Mouse (Mus musculus): ENCODE measurements around the gene Chst15. TPM values are rescaled to one million over a fixed set of nuclear protein-coding genes. Genes with fewer than 3 reads are reported as not detected.
A peak's percentile ranks its signal among the peaks of the same experiment; 100 is the strongest.

Chst15 gene
- polyA plus RNA-seq, 1 experiment from 2014 or later = 8.6 TPM

GRCm38 (mm10) chr7:132263186-132263585 is 53.8 kb downstream of the Chst15 start:
- H3K27me3 ChIP-seq (ENCODE audit: insufficient read depth, low read length) = no peaks in the 10 kb centered on the region
- H3K4me1 ChIP-seq (replicated peaks; ENCODE audit: insufficient read depth, low read length) = 0 out of 2 replicates have a peak, but pooled peaks cover 4% of the 10 kb centered on the region
- H3K4me3 ChIP-seq (replicated peaks; ENCODE audit: low read depth, low read length) = no peak overlapping the region
- 80% methylated on average over 6 of the region's 6 CpGs for WGBS
- no peak overlapping the region for H3K27ac ChIP-seq
- H3K9ac ChIP-seq (ENCODE audit: low read depth, low read length) = no peak overlapping the region
- peaks cover 6% of the 10 kb centered on the region; the same call in 1 of the 2 replicates for H3K36me3 ChIP-seq (ENCODE audit: insufficient read depth, low read length)
- H3K4me2 ChIP-seq (ENCODE audit: low read length) = no peak overlapping the region
- no peak for DNase-seq (ENCODE audit: low spot score)
- no peaks in the 10 kb centered on the region for H3K9me3 ChIP-seq (replicated peaks; ENCODE audit: low read length)
- ATAC-seq (replicated peaks; ENCODE audit: low FRiP score, low read depth) = no peak
- no peak for TF ChIP-seq CTCF (IDR thresholded peaks at IDR 0.05; ENCODE audit: low read depth)

GRCm38 (mm10) chr7:132262696-132263095 is 54.3 kb downstream of the Chst15 start:
- no peak overlapping the region for H3K4me3 ChIP-seq (replicated peaks; ENCODE audit: low read depth, low read length)
- H3K4me2 ChIP-seq (ENCODE audit: low read length) = no peak overlapping the region
- H3K9ac ChIP-seq (ENCODE audit: low read depth, low read length) = no peak overlapping the region
- WGBS = 81% methylated on average over 6 of the region's 6 CpGs
- no peaks in the 10 kb centered on the region for H3K9me3 ChIP-seq (replicated peaks; ENCODE audit: low read length)
- H3K36me3 ChIP-seq (ENCODE audit: insufficient read depth, low read length) = peaks cover 6% of the 10 kb centered on the region; the same call in 1 of the 2 replicates
- TF ChIP-seq CTCF (IDR thresholded peaks at IDR 0.05; ENCODE audit: low read depth) = no peak
- H3K27me3 ChIP-seq (ENCODE audit: insufficient read depth, low read length) = no peaks in the 10 kb centered on the region
- DNase-seq (ENCODE audit: low spot score) (no peak), ATAC-seq (replicated peaks; ENCODE audit: low FRiP score, low read depth) (no peak)
- H3K27ac ChIP-seq = no peak overlapping the region
- 0 out of 2 replicates have a peak, but pooled peaks cover 4% of the 10 kb centered on the region for H3K4me1 ChIP-seq (replicated peaks; ENCODE audit: insufficient read depth, low read length)

GRCm38 (mm10) chr7:132261885-132262284 is 55.1 kb downstream of the Chst15 start:
- no peak overlapping the region for H3K9ac ChIP-seq (ENCODE audit: low read depth, low read length)
- 0 out of 2 replicates have a peak, but pooled peaks cover 4% of the 10 kb centered on the region for H3K4me1 ChIP-seq (replicated peaks; ENCODE audit: insufficient read depth, low read length)
- H3K27ac ChIP-seq = no peak overlapping the region
- H3K27me3 ChIP-seq (ENCODE audit: insufficient read depth, low read length) = no peaks in the 10 kb centered on the region
- H3K4me2 ChIP-seq (ENCODE audit: low read length) = no peak overlapping the region
- WGBS = 75% methylated on average over 3 of the region's 3 CpGs
- DNase-seq (ENCODE audit: low spot score) (no peak), ATAC-seq (replicated peaks; ENCODE audit: low FRiP score, low read depth) (no peak)
- TF ChIP-seq CTCF (IDR thresholded peaks at IDR 0.05; ENCODE audit: low read depth) = no peak
- no peak overlapping the region for H3K4me3 ChIP-seq (replicated peaks; ENCODE audit: low read depth, low read length)
- peaks cover 6% of the 10 kb centered on the region; the same call in 1 of the 2 replicates for H3K36me3 ChIP-seq (ENCODE audit: insufficient read depth, low read length)
- H3K9me3 ChIP-seq (replicated peaks; ENCODE audit: low read length) = no peaks in the 10 kb centered on the region

- no peaks in the 10 kb centered on the region for H3K27me3 ChIP-seq (ENCODE audit: insufficient read depth, low read length)
- no peak overlapping the region for H3K4me2 ChIP-seq (ENCODE audit: low read length)
- H3K9me3 ChIP-seq (replicated peaks; ENCODE audit: low read length) = no peaks in the 10 kb centered on the region
- DNase-seq (ENCODE audit: low spot score) (peak; percentile 21), ATAC-seq (replicated peaks; ENCODE audit: low FRiP score, low read depth) (no peak)
- H3K4me3 ChIP-seq (replicated peaks; ENCODE audit: low read depth, low read length) = no peak overlapping the region
- 52% methylated on average over 5 of the region's 5 CpGs for WGBS
- 0 out of 2 replicates have a peak, but pooled peaks cover 4% of the 10 kb centered on the region for H3K4me1 ChIP-seq (replicated peaks; ENCODE audit: insufficient read depth, low read length)
- no peak overlapping the region for H3K9ac ChIP-seq (ENCODE audit: low read depth, low read length)
- no peak for TF ChIP-seq CTCF (IDR thresholded peaks at IDR 0.05; ENCODE audit: low read depth)
- H3K27ac ChIP-seq = no peak overlapping the region
- H3K36me3 ChIP-seq (ENCODE audit: insufficient read depth, low read length) = no peaks in the 10 kb centered on the region
Observed at GRCm38 (mm10) chr7:132260632-132261031, 56.4 kb downstream of the Chst15 start.

GRCm38 (mm10) chr7:132258817-132259216 is 58.2 kb downstream of the Chst15 start:
- 0 out of 2 replicates have a peak, but pooled peaks cover 4% of the 10 kb centered on the region for H3K4me1 ChIP-seq (replicated peaks; ENCODE audit: insufficient read depth, low read length)
- H3K27ac ChIP-seq = peak overlapping the region; percentile 39
- H3K9me3 ChIP-seq (replicated peaks; ENCODE audit: low read length) = no peaks in the 10 kb centered on the region
- H3K36me3 ChIP-seq (ENCODE audit: insufficient read depth, low read length) = no peaks in the 10 kb centered on the region
- H3K9ac ChIP-seq (ENCODE audit: low read depth, low read length) = no peak overlapping the region
- WGBS = 28% methylated on average over 7 of the region's 7 CpGs
- peak; percentile 70; the same call in 1 of the 2 replicates for ATAC-seq (replicated peaks; ENCODE audit: low FRiP score, low read depth)
- DNase-seq (ENCODE audit: low spot score) = peak; percentile 84
- H3K4me2 ChIP-seq (ENCODE audit: low read length) = no peak overlapping the region
- no peak for TF ChIP-seq CTCF (IDR thresholded peaks at IDR 0.05; ENCODE audit: low read depth)
- H3K4me3 ChIP-seq (replicated peaks; ENCODE audit: low read depth, low read length) = no peak overlapping the region
- H3K27me3 ChIP-seq (ENCODE audit: insufficient read depth, low read length) = no peaks in the 10 kb centered on the region

GRCm38 (mm10) chr7:132258216-132258615 is 58.8 kb downstream of the Chst15 start:
- Histone ChIP-seq H3K4me1 (replicated peaks; ENCODE audit: insufficient read depth, low read length) (0 out of 2 replicates have a peak, but pooled peaks cover 4% of the 10 kb centered on the region), H3K27me3 (ENCODE audit: insufficient read depth, low read length) (no peaks in the 10 kb centered on the region), H3K9ac (ENCODE audit: low read depth, low read length) (no peak overlapping the region), H3K4me3 (replicated peaks; ENCODE audit: low read depth, low read length) (no peak overlapping the region), H3K4me2 (ENCODE audit: low read length) (no peak overlapping the region), H3K27ac (peak overlapping the region; percentile 39), H3K9me3 (replicated peaks; ENCODE audit: low read length) (no peaks in the 10 kb centered on the region), H3K36me3 (ENCODE audit: insufficient read depth, low read length) (no peaks in the 10 kb centered on the region)
- no peak; the same call in 1 of the 2 replicates for ATAC-seq (replicated peaks; ENCODE audit: low FRiP score, low read depth)
- no peak for TF ChIP-seq CTCF (IDR thresholded peaks at IDR 0.05; ENCODE audit: low read depth)
- 42% methylated on average over 5 of the region's 5 CpGs for WGBS
- peak; percentile 59 for DNase-seq (ENCODE audit: low spot score)

GRCm38 (mm10) chr7:132253513-132253912 is 63.5 kb downstream of the Chst15 start:
- H3K36me3 ChIP-seq (ENCODE audit: insufficient read depth, low read length) = no peaks in the 10 kb centered on the region
- DNase-seq (ENCODE audit: low spot score) (no peak), ATAC-seq (replicated peaks; ENCODE audit: low FRiP score, low read depth) (no peak)
- no peaks in the 10 kb centered on the region for H3K27me3 ChIP-seq (ENCODE audit: insufficient read depth, low read length)
- TF ChIP-seq CTCF (IDR thresholded peaks at IDR 0.05; ENCODE audit: low read depth) = no peak
- 89% methylated on average over 5 of the region's 5 CpGs for WGBS
- H3K9ac ChIP-seq (ENCODE audit: low read depth, low read length) = no peak overlapping the region
- H3K4me2 ChIP-seq (ENCODE audit: low read length) = no peak overlapping the region
- no peaks in the 10 kb centered on the region for H3K9me3 ChIP-seq (replicated peaks; ENCODE audit: low read length)
- no peak overlapping the region for H3K4me3 ChIP-seq (replicated peaks; ENCODE audit: low read depth, low read length)
- 0 out of 2 replicates have a peak, but pooled peaks cover under 1% of the 10 kb centered on the region for H3K4me1 ChIP-seq (replicated peaks; ENCODE audit: insufficient read depth, low read length)
- H3K27ac ChIP-seq = no peak overlapping the region

Measured in kidney, postnatal 0 days (tissue).